Mouse (Mus musculus): ENCODE data around the gene Il13ra1. TPM values are rescaled to one million over a fixed set of nuclear protein-coding genes. Genes with fewer than 3 reads are reported as not detected.

The Il13ra1 gene
- polyA plus RNA-seq, 1 experiment from 2014 or later, result 6.1 TPM

- no peak overlapping the region for H3K4me3 ChIP-seq
- H3K36me3 ChIP-seq, result no peaks in the 10 kb centered on the region
- H3K27ac ChIP-seq (replicated peaks), result no peak overlapping the region
- H3K4me2 ChIP-seq, result no peak overlapping the region
- no peak overlapping the region for H3K9ac ChIP-seq
- H3K27me3 ChIP-seq, result no peaks in the 10 kb centered on the region
- H3K9me3 ChIP-seq, result no peaks in the 10 kb centered on the region
- ATAC-seq (ENCODE audit: low FRiP score, low read depth), result no peak
- 87% methylated on average over 1 of the region's 1 CpGs for WGBS
- H3K4me1 ChIP-seq (replicated peaks), result no peaks in the 10 kb centered on the region
These were observed 24.4 kb downstream of the Il13ra1 start for GRCm38 (mm10) chrX:36136346-36136745.

GRCm38 (mm10) chrX:36141994-36142639, 30.2 kb downstream of the Il13ra1 start:
- H3K4me2 ChIP-seq, result no peak overlapping the region
- H3K9ac ChIP-seq, result no peak overlapping the region
- H3K9me3 ChIP-seq, result no peaks in the 10 kb centered on the region
- no peaks in the 10 kb centered on the region for H3K36me3 ChIP-seq
- H3K4me3 ChIP-seq, result no peak overlapping the region
- no peaks in the 10 kb centered on the region for H3K27me3 ChIP-seq
- H3K27ac ChIP-seq (replicated peaks), result no peak overlapping the region
- 72% methylated on average over 6 of the region's 6 CpGs for WGBS
- no peaks in the 10 kb centered on the region for H3K4me1 ChIP-seq (replicated peaks)
- no peak for ATAC-seq (ENCODE audit: low FRiP score, low read depth)

- no peak for ATAC-seq (ENCODE audit: low FRiP score, low read depth)
- H3K4me3 ChIP-seq, result no peak overlapping the region
- H3K36me3 ChIP-seq, result no peaks in the 10 kb centered on the region
- H3K4me2 ChIP-seq, result no peak overlapping the region
- WGBS, result 68% methylated on average over 4 of the region's 4 CpGs
- H3K4me1 ChIP-seq (replicated peaks), result no peaks in the 10 kb centered on the region
- no peaks in the 10 kb centered on the region for H3K27me3 ChIP-seq
- H3K27ac ChIP-seq (replicated peaks), result no peak overlapping the region
- no peak overlapping the region for H3K9ac ChIP-seq
- H3K9me3 ChIP-seq, result no peaks in the 10 kb centered on the region; the same call in 1 of the 2 replicates
These were observed 34.8 kb downstream of the Il13ra1 start for GRCm38 (mm10) chrX:36146746-36147145.

- Histone ChIP-seq H3K4me3 (no peak overlapping the region), H3K27ac (replicated peaks) (no peak overlapping the region), H3K9me3 (no peaks in the 10 kb centered on the region; the same call in 1 of the 2 replicates), H3K27me3 (no peaks in the 10 kb centered on the region), H3K4me2 (no peak overlapping the region), H3K36me3 (no peaks in the 10 kb centered on the region), H3K9ac (no peak overlapping the region), H3K4me1 (replicated peaks) (no peaks in the 10 kb centered on the region)
- ATAC-seq (ENCODE audit: low FRiP score, low read depth), result no peak
These were observed 38.2 kb downstream of the Il13ra1 start for GRCm38 (mm10) chrX:36150100-36150499.

- ATAC-seq (ENCODE audit: low FRiP score, low read depth), result no peak
- WGBS, result 85% methylated on average over 2 of the region's 2 CpGs
- H3K9me3 ChIP-seq, result no peaks in the 10 kb centered on the region
- H3K9ac ChIP-seq, result no peak overlapping the region
- H3K27me3 ChIP-seq, result no peaks in the 10 kb centered on the region
- no peaks in the 10 kb centered on the region for H3K36me3 ChIP-seq
- no peak overlapping the region for H3K27ac ChIP-seq (replicated peaks)
- no peak overlapping the region for H3K4me2 ChIP-seq
- H3K4me1 ChIP-seq (replicated peaks), result no peaks in the 10 kb centered on the region
- no peak overlapping the region for H3K4me3 ChIP-seq
These were observed 44.8 kb downstream of the Il13ra1 start for GRCm38 (mm10) chrX:36156677-36157076.

- no peak for ATAC-seq (ENCODE audit: low FRiP score, low read depth)
- 22% methylated on average over 4 of the region's 4 CpGs for WGBS
- no peaks in the 10 kb centered on the region for H3K9me3 ChIP-seq
- H3K27ac ChIP-seq (replicated peaks), result no peak overlapping the region
- H3K4me3 ChIP-seq, result no peak overlapping the region
- no peaks in the 10 kb centered on the region for H3K36me3 ChIP-seq
- H3K9ac ChIP-seq, result no peak overlapping the region
- no peaks in the 10 kb centered on the region for H3K4me1 ChIP-seq (replicated peaks)
- no peaks in the 10 kb centered on the region for H3K27me3 ChIP-seq
- no peak overlapping the region for H3K4me2 ChIP-seq
These were observed 49.7 kb downstream of the Il13ra1 start for GRCm38 (mm10) chrX:36161567-36161966.

GRCm38 (mm10) chrX:36183625-36184024, 71.7 kb downstream of the Il13ra1 start:
- Histone ChIP-seq H3K27me3 (no peaks in the 10 kb centered on the region), H3K4me1 (replicated peaks) (no peaks in the 10 kb centered on the region)

GRCm38 (mm10) chrX:36186036-36186435, 74.1 kb downstream of the Il13ra1 start:
- Histone ChIP-seq H3K4me1 (replicated peaks) (no peaks in the 10 kb centered on the region), H3K36me3 (no peaks in the 10 kb centered on the region), H3K27me3 (no peaks in the 10 kb centered on the region), H3K9me3 (no peaks in the 10 kb centered on the region), H3K27ac (replicated peaks) (no peak overlapping the region), H3K4me3 (no peak overlapping the region), H3K9ac (no peak overlapping the region), H3K4me2 (no peak overlapping the region)
- ATAC-seq (ENCODE audit: low FRiP score, low read depth), result no peak
- WGBS, result 66% methylated on average over 5 of the region's 5 CpGs

More at GRCm38 (mm10) chrX:36183625-36184024, 71.7 kb downstream of the Il13ra1 start:
- Histone ChIP-seq H3K36me3 (no peaks in the 10 kb centered on the region), H3K4me3 (no peak overlapping the region), H3K27ac (replicated peaks) (no peak overlapping the region), H3K4me2 (no peak overlapping the region), H3K9me3 (no peaks in the 10 kb centered on the region), H3K9ac (no peak overlapping the region)
- no peak for ATAC-seq (ENCODE audit: low FRiP score, low read depth)

GRCm38 (mm10) chrX:36186443-36186842, 74.5 kb downstream of the Il13ra1 start:
- Histone ChIP-seq H3K36me3 (no peaks in the 10 kb centered on the region), H3K4me2 (no peak overlapping the region), H3K4me3 (no peak overlapping the region), H3K9me3 (no peaks in the 10 kb centered on the region), H3K27ac (replicated peaks) (no peak overlapping the region), H3K27me3 (no peaks in the 10 kb centered on the region), H3K9ac (no peak overlapping the region), H3K4me1 (replicated peaks) (no peaks in the 10 kb centered on the region)
- no peak; the same call in 1 of the 2 replicates for ATAC-seq (ENCODE audit: low FRiP score, low read depth)
- WGBS, result 29% methylated on average over 6 of the region's 6 CpGs

- Histone ChIP-seq H3K9me3 (no peaks in the 10 kb centered on the region), H3K27me3 (no peaks in the 10 kb centered on the region), H3K4me1 (replicated peaks) (peaks cover 27% of the 10 kb centered on the region; the same call in 1 of the 2 replicates), H3K9ac (no peak overlapping the region), H3K27ac (replicated peaks) (peak overlapping the region; percentile 76), H3K4me3 (no peak overlapping the region), H3K36me3 (no peaks in the 10 kb centered on the region), H3K4me2 (0 out of 2 replicates have a peak overlapping the region, but pooled peaks have one; percentile 1)
- WGBS, result 16% methylated on average over 6 of the region's 6 CpGs
- ATAC-seq (ENCODE audit: low FRiP score, low read depth), result peak; percentile 46
These were observed 82.0 kb downstream of the Il13ra1 start for GRCm38 (mm10) chrX:36193951-36194350.

- H3K4me1 ChIP-seq (replicated peaks), result peaks cover 27% of the 10 kb centered on the region; the same call in 1 of the 2 replicates
- WGBS, result 30% methylated on average over 28 of the region's 28 CpGs
- peak within 1 kb of the TSS; percentile 57 for H3K4me2 ChIP-seq
- H3K27me3 ChIP-seq, result no peaks in the 10 kb centered on the region
- H3K9me3 ChIP-seq, result no peaks in the 10 kb centered on the region
- H3K36me3 ChIP-seq, result no peaks in the 10 kb centered on the region
- peak within 1 kb of the TSS; percentile 49 for H3K9ac ChIP-seq
- H3K27ac ChIP-seq (replicated peaks), result peak within 1 kb of the TSS; percentile 78
- H3K4me3 ChIP-seq, result peak within 1 kb of the TSS; percentile 48
- ATAC-seq (ENCODE audit: low FRiP score, low read depth), result peak; percentile 85
These were observed 84.0 kb downstream of the Il13ra1 start, which contains the start of gene Zcchc12 for GRCm38 (mm10) chrX:36195736-36196525. Zcchc12 (plus strand) TSS chrX:36195904.

GRCm38 (mm10) chrX:36209554-36209953, 97.6 kb downstream of the Il13ra1 start:
- H3K36me3 ChIP-seq, result no peaks in the 10 kb centered on the region
- no peak for ATAC-seq (ENCODE audit: low FRiP score, low read depth)
- no peaks in the 10 kb centered on the region for H3K27me3 ChIP-seq
- no peak overlapping the region for H3K4me3 ChIP-seq
- 71% methylated on average over 2 of the region's 2 CpGs for WGBS
- H3K4me2 ChIP-seq, result no peak overlapping the region
- H3K4me1 ChIP-seq (replicated peaks), result no peaks in the 10 kb centered on the region
- no peaks in the 10 kb centered on the region for H3K9me3 ChIP-seq
- H3K9ac ChIP-seq, result no peak overlapping the region
- no peak overlapping the region for H3K27ac ChIP-seq (replicated peaks)
